Mouse (Mus musculus) heart, adult 2 months (tissue): ENCODE measurements at regions not wholly inside any gene's neighbourhood (a gene's known extent, or its start where the extent isn't known, plus 50 kb on each side); places are given as distances from the start of the nearest gene placed in this dataset.

ENCODE experiments used
- DNase-seq, 2 experiments: peaks; one replicate each; pipeline ENCODE4 v3.0.0; 2021
- H3K27ac ChIP-seq: fragments of 200-600 bp; 2 replicates; pipeline ENCODE4 v1.8.1; 2022
- H3K27me3 ChIP-seq: fragments of 200-500 bp; 2 replicates; pipeline ENCODE4 v1.6.1; 2012; ENCODE audit warnings: mild to moderate bottlenecking, low read length, inconsistent platforms, mixed read lengths; ENCODE audit not compliant: control insufficient read depth, insufficient read depth
- H3K36me3 ChIP-seq: fragments of 200-500 bp; 2 replicates; pipeline ENCODE4 v1.6.1; 2012; ENCODE audit warnings: low read length, inconsistent platforms; ENCODE audit not compliant: control insufficient read depth, insufficient read depth
- H3K4me1 ChIP-seq: fragments of 200-500 bp; 2 replicates; pipeline ENCODE4 v1.6.1; 2011; ENCODE audit warnings: low read length; ENCODE audit not compliant: control insufficient read depth, insufficient read depth
- H3K4me3 ChIP-seq: fragments of 200-600 bp; 2 replicates; pipeline ENCODE4 v1.8.1; 2022
- H3K79me2 ChIP-seq: fragments of 200-500 bp; replicated peaks from 2 replicates; pipeline ENCODE4 v1.6.1; 2012; ENCODE audit warnings: mild to moderate bottlenecking, inconsistent platforms, low read length, moderate library complexity, mixed read lengths; ENCODE audit not compliant: control insufficient read depth, insufficient read depth
- H3K9ac ChIP-seq: fragments of 200-500 bp; 2 replicates; pipeline ENCODE4 v1.6.1; 2012; ENCODE audit warnings: low read depth, mild to moderate bottlenecking, control low read depth, inconsistent platforms, low read length, mixed read lengths
- CTCF ChIP-seq: fragments of 200-600 bp; IDR thresholded peaks from 2 replicates; pipeline ENCODE4 v1.8.1; 2022; ENCODE audit warnings: antibody characterized with exemption, mild to moderate bottlenecking, moderate library complexity
- EP300 ChIP-seq: fragments of 200-500 bp; IDR thresholded peaks from 2 replicates; pipeline ENCODE4 v1.6.1; 2011; ENCODE audit warnings: low read depth, low read length, control low read depth; ENCODE audit not compliant: insufficient read depth
- POLR2A ChIP-seq: fragments of 200-500 bp; IDR thresholded peaks from 2 replicates; pipeline ENCODE4 v1.6.1; 2011; ENCODE audit warnings: mild to moderate bottlenecking, low read depth, low read length, control low read depth; ENCODE audit not compliant: insufficient read depth
- WGBS: fragments of 180-500 bp; shearing (Covaris S2); methylation state at CpG from one replicate; pipeline ENCODE4 v1.1.7; 2018; 5-methylcytosine and 5-hydroxymethylcytosine counted together
- intact Hi-C: fragments of 180-260 bp; cut with DNase I; formaldehyde crosslinking; loops from one replicate; pipeline ENCODE4 v1.15.1; 2025

GRCm38 (mm10) chr8:127684213-127684612, 620.5 kb downstream of the Pard3 start:
- no peak overlapping the region for H3K4me3 ChIP-seq

GRCm38 (mm10) chr8:127690792-127691191, 627.1 kb downstream of the Pard3 start:
- Histone ChIP-seq H3K27ac (no peak overlapping the region), H3K36me3 (no peaks in the 10 kb centered on the region), H3K4me3 (no peak overlapping the region), H3K27me3 (no peaks in the 10 kb centered on the region), H3K4me1 (no peaks in the 10 kb centered on the region), H3K9ac (no peak overlapping the region), H3K79me2 (no peaks in the 10 kb centered on the region)
- WGBS: 78% methylated on average over 4 of the region's 4 CpGs
- DNase-seq: no peak
- intact Hi-C loops: no loop called here
- TF ChIP-seq CTCF (no peak), EP300 (no peak), POLR2A (no peak)

More at GRCm38 (mm10) chr8:127684213-127684612, 620.5 kb downstream of the Pard3 start:
- Histone ChIP-seq H3K9ac (no peak overlapping the region), H3K36me3 (no peaks in the 10 kb centered on the region), H3K27ac (no peak overlapping the region), H3K4me1 (no peaks in the 10 kb centered on the region), H3K79me2 (no peaks in the 10 kb centered on the region), H3K27me3 (no peaks in the 10 kb centered on the region)
- intact Hi-C loops: no loop called here
- WGBS: 63% methylated on average over 5 of the region's 5 CpGs
- TF ChIP-seq EP300 (no peak), CTCF (no peak), POLR2A (no peak)
- no peak for DNase-seq

GRCm38 (mm10) chr8:127698404-127698803, 634.7 kb downstream of the Pard3 start:
- no peaks in the 10 kb centered on the region for H3K27me3 ChIP-seq
- no peak overlapping the region for H3K27ac ChIP-seq
- H3K4me1 ChIP-seq: no peaks in the 10 kb centered on the region
- peak; percentile 27 to 48 for DNase-seq
- TF ChIP-seq EP300 (no peak), POLR2A (no peak), CTCF (no peak)
- no peaks in the 10 kb centered on the region for H3K36me3 ChIP-seq
- H3K9ac ChIP-seq: no peak overlapping the region
- WGBS: 71% methylated on average over 4 of the region's 4 CpGs
- intact Hi-C loops: no loop called here
- H3K4me3 ChIP-seq: no peak overlapping the region
- no peaks in the 10 kb centered on the region for H3K79me2 ChIP-seq

DNA sequence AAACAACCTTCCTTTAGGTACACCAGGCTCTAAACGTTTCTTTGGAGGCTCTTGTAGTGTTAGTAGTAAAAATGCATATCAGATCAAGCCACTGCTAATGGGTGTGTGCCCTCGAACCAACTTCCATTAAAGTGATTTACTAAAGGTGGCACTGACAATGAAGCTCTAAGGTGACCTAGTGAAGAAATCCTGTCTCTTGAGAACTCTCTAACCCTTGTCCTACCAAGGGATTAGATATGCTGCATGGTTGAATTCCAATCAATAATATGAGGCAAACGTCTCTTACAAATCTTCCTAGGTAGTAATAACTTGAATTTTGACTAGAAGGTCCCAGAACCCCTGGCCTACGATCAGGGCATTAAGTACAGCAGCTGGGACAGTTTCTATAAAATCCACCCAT, 640.7 kb downstream of the Pard3 start:
- Histone ChIP-seq H3K4me3 (no peak overlapping the region), H3K27me3 (no peaks in the 10 kb centered on the region), H3K36me3 (no peaks in the 10 kb centered on the region), H3K9ac (no peak overlapping the region), H3K79me2 (no peaks in the 10 kb centered on the region), H3K27ac (no peak overlapping the region), H3K4me1 (no peaks in the 10 kb centered on the region; the same call in 1 of the 2 replicates)
- intact Hi-C loops: no loop called here
- DNase-seq: no peak
- WGBS: 81% methylated on average over 4 of the region's 4 CpGs
- TF ChIP-seq EP300 (no peak), POLR2A (no peak), CTCF (no peak)

DNA sequence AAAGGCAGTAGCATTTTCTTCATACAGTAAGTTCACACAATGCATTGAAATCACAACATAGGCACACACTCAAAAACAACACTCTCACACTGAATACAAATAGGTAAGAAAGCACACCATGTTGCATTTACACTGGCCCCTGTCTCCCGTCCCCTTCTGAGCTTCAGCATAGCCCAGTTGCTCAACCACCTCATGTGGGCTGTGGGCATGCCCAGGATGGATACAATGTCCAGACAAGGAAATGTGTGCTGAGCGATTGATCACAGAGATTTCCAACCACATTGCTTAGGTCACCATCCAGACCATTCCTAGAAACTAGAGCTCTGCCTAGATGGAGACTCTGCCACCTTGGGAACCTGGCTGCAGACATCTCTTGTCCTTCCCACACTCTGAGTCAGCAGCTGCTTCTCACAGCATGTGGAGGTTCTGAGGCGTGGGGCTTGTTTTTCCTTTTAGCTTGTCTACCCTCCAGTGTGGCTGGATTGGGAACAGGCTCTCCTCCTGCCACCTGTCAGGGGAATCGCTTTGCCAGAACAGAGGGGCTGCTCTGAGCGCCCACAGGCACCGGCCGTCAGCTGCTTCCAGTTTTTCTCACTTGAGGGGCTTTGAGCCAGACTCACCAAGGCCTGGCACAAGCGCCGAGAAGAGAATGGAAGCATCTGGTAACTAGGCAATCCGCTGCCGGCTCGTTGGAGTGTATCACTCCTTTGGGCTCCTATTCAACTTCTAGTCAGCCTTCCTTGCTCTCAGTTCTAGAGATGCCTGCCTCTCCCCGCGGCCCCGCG, 642.5 kb downstream of the Pard3 start:
- intact Hi-C loops: no loop called here
- Histone ChIP-seq H3K4me1 (no peaks in the 10 kb centered on the region; the same call in 1 of the 2 replicates), H3K27ac (no peak overlapping the region), H3K79me2 (no peaks in the 10 kb centered on the region), H3K36me3 (no peaks in the 10 kb centered on the region), H3K4me3 (no peak overlapping the region), H3K27me3 (no peaks in the 10 kb centered on the region), H3K9ac (no peak overlapping the region)
- 59% methylated on average over 16 of the region's 16 CpGs for WGBS
- peak; percentile 25 to 36 for DNase-seq
- TF ChIP-seq CTCF (no peak), EP300 (no peak), POLR2A (no peak)

DNA sequence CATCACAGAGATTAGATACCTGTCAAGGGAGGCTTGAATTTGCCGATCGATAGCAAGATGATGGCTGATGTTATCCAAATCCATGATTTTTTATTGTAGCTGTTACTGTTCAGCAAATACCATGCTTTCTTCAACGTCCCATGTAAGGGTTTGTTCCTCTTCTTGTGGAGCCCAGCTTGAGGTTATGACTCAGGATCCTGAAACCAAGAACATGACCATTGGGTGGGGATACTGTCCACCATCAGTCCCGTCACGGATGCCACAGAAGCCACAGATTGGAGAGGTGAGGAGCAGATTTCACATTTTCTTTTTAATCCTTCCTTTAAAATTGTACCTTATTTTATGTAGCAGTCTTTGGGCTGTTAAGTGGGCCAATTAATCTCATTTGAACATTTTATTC, 645.7 kb downstream of the Pard3 start:
- H3K79me2 ChIP-seq: no peaks in the 10 kb centered on the region
- TF ChIP-seq POLR2A (no peak), CTCF (no peak), EP300 (no peak)
- intact Hi-C loops: no loop called here

More for the DNA sequence above, 645.7 kb downstream of the Pard3 start:
- Histone ChIP-seq H3K9ac (no peak overlapping the region), H3K36me3 (no peaks in the 10 kb centered on the region), H3K27me3 (no peaks in the 10 kb centered on the region), H3K27ac (no peak overlapping the region), H3K4me1 (no peaks in the 10 kb centered on the region; the same call in 1 of the 2 replicates), H3K4me3 (no peak overlapping the region)
- 91% methylated on average over 5 of the region's 5 CpGs for WGBS
- no peak for DNase-seq
